Mouse (Mus musculus): ENCODE measurements around the gene Sv2b.

GRCm38 (mm10) chr7:75147174-75147573, 161.9 kb downstream of the Sv2b start:
- no peak for TF ChIP-seq CEBPB (IDR thresholded peaks at IDR 0.05; ENCODE audit: insufficient read depth, poor library complexity, severe bottlenecking)
- no peak for TF ChIP-seq MYOG (IDR thresholded peaks at IDR 0.05; ENCODE audit: control insufficient read depth in 1 of 3, insufficient read depth in 1 of 3, insufficient read length in 2 of 3, low read depth in 2 of 3)
- TF ChIP-seq REST (IDR thresholded peaks at IDR 0.05; ENCODE audit: insufficient read depth, insufficient read length), result no peak
- no peak for TF ChIP-seq POLR2A (IDR thresholded peaks at IDR 0.05; ENCODE audit: insufficient read length, low read depth)
